Mouse (Mus musculus) midbrain, embryonic 14.5 days (tissue): Measurements from ENCODE around the gene Med13. TPM values are rescaled to one million over a fixed set of nuclear protein-coding genes. Genes with fewer than 3 reads are reported as not detected.
"Not testable (repeated sequence)": the region's sequence is repeated elsewhere in the genome, so short reads cannot be mapped to it uniquely, and the experiment has no call there.

Experiments
- ATAC-seq: fragments of 200-750 bp; cut with Nextera tagmentation; 2 replicates; pipeline ENCODE4 v1.8.0; 2017; ENCODE audit warnings: moderate number of reproducible peaks, moderate library complexity; ENCODE audit not compliant: low FRiP score, low TSS enrichment
- DNase-seq: peaks from one replicate; pipeline ENCODE4 v3.0.0-alpha.2; 2015
- H3K27ac ChIP-seq: fragments of 300-500 bp; sonication (generic); replicated peaks from 2 replicates; pipeline ENCODE4 v1.5.1; 2014; ENCODE audit warnings: mild to moderate bottlenecking, low read depth, low read length, moderate library complexity
- H3K27me3 ChIP-seq: fragments of 300-500 bp; sonication (generic); 2 replicates; pipeline ENCODE4 v1.6.1; 2014; ENCODE audit warnings: low read length, control low read depth, mixed read lengths; ENCODE audit not compliant: control insufficient read depth, insufficient read depth
- H3K36me3 ChIP-seq: fragments of 300-500 bp; sonication (generic); 2 replicates; pipeline ENCODE4 v1.6.1; 2014; ENCODE audit warnings: low read length, control low read depth; ENCODE audit not compliant: control insufficient read depth, insufficient read depth
- H3K4me1 ChIP-seq: fragments of 300-500 bp; sonication (generic); 2 replicates; pipeline ENCODE4 v1.6.1; 2014; ENCODE audit warnings: mild to moderate bottlenecking, antibody characterized with exemption, low read length, control low read depth; ENCODE audit not compliant: control insufficient read depth, insufficient read depth
- H3K4me2 ChIP-seq: fragments of 300-500 bp; sonication (generic); 2 replicates; pipeline ENCODE4 v1.6.1; 2014; ENCODE audit warnings: mild to moderate bottlenecking, low read length, moderate library complexity
- H3K4me3 ChIP-seq: fragments of 300-500 bp; sonication (generic); replicated peaks from 2 replicates; pipeline ENCODE4 v1.5.1; 2014; ENCODE audit warnings: low read depth, low read length
- H3K9ac ChIP-seq: fragments of 300-500 bp; sonication (generic); replicated peaks from 2 replicates; pipeline ENCODE4 v1.6.1; 2014; ENCODE audit warnings: mild to moderate bottlenecking, low read length, moderate library complexity
- H3K9me3 ChIP-seq: fragments of 300-500 bp; sonication (generic); 2 replicates; pipeline ENCODE4 v1.6.1; 2016; ENCODE audit warnings: low read length, control low read depth, mixed read lengths; ENCODE audit not compliant: control insufficient read depth
- WGBS: fragments of 180-500 bp; shearing (Covaris S2); extraction: QIAGEN DNeasy Blood & Tissue Kit; methylation state at CpG from one replicate; pipeline ENCODE4 v1.1.7; 2014; 5-methylcytosine and 5-hydroxymethylcytosine counted together
- polyA plus RNA-seq: library from polyadenylated mRNA; unstranded; fragments of >200 nt; fragmentation: Nextera tagmentation; extraction: Ambion mirVana; gene quantifications from 2 replicates; pipeline ENCODE4 v1.2.1, GENCODE M21; 2014

The Med13 gene
- polyA plus RNA-seq, 1 experiment from 2014 or later = 15.1 TPM

GRCm38 (mm10) chr11:86348872-86349271 lies 8.5 kb downstream of the Med13 start:
- no peak overlapping the region for H3K9ac ChIP-seq
- H3K36me3 ChIP-seq = peaks cover 19% of the 10 kb centered on the region; the same call in 1 of the 2 replicates
- ATAC-seq = no peak
- H3K27me3 ChIP-seq = no peaks in the 10 kb centered on the region
- H3K9me3 ChIP-seq = no peaks in the 10 kb centered on the region
- H3K4me3 ChIP-seq = no peak overlapping the region
- H3K4me2 ChIP-seq = no peak overlapping the region
- no peak for DNase-seq
- no peak overlapping the region for H3K27ac ChIP-seq
- H3K4me1 ChIP-seq = peaks cover 13% of the 10 kb centered on the region

- WGBS = 85% methylated on average over 5 of the region's 5 CpGs
- DNase-seq = no peak
- Histone ChIP-seq H3K4me1 (peaks cover 5% of the 10 kb centered on the region), H3K4me2 (no peak overlapping the region), H3K4me3 (no peak overlapping the region), H3K9ac (no peak overlapping the region), H3K9me3 (no peaks in the 10 kb centered on the region), H3K27me3 (no peaks in the 10 kb centered on the region), H3K36me3 (peaks cover 14% of the 10 kb centered on the region; the same call in 1 of the 2 replicates), H3K27ac (no peak overlapping the region)
- no peak for ATAC-seq
These were observed 9.8 kb downstream of the Med13 start for GRCm38 (mm10) chr11:86347387-86348122.

- no peak overlapping the region for H3K4me2 ChIP-seq
- H3K4me1 ChIP-seq = 0 out of 2 replicates have a peak, but pooled peaks cover under 1% of the 10 kb centered on the region
- H3K9me3 ChIP-seq = no peaks in the 10 kb centered on the region
- H3K27me3 ChIP-seq = no peaks in the 10 kb centered on the region
- H3K27ac ChIP-seq = no peak overlapping the region
- WGBS = 93% methylated on average over 3 of the region's 3 CpGs
- H3K9ac ChIP-seq = no peak overlapping the region
- H3K4me3 ChIP-seq = no peak overlapping the region
- no peak for ATAC-seq
- peaks cover 20% of the 10 kb centered on the region for H3K36me3 ChIP-seq
- no peak for DNase-seq
These were observed 10.9 kb downstream of the Med13 start for GRCm38 (mm10) chr11:86346525-86346924.

DNA sequence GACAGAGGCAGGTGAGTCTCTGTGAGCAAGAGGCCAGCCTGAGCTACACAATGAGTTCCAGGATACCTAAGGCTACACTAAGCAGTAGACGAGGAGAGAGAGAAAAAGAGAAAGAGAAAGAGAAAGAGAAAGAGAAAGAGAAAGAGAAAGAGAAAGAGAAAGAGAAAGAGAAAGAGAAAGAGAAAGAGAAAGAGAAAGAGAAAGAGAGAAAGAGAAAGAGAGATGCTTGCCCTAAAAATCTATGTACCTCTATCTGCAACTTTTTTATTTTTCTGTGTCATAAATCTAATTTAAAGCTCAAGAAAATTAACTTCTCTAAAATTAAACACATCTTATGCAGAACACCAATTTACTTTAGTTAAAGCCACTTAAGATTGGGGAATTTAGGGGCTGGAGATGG lies 12.5 kb downstream of the Med13 start:
- not testable (repeated sequence) for ATAC-seq, H3K4me1 ChIP-seq, H3K9ac ChIP-seq, H3K27me3 ChIP-seq, H3K4me3 ChIP-seq, DNase-seq, H3K27ac ChIP-seq, H3K4me2 ChIP-seq, H3K9me3 ChIP-seq
- 93% methylated on average over 1 of the region's 1 CpGs for WGBS
- H3K36me3 ChIP-seq = peaks cover 21% of the 10 kb centered on the region

DNA sequence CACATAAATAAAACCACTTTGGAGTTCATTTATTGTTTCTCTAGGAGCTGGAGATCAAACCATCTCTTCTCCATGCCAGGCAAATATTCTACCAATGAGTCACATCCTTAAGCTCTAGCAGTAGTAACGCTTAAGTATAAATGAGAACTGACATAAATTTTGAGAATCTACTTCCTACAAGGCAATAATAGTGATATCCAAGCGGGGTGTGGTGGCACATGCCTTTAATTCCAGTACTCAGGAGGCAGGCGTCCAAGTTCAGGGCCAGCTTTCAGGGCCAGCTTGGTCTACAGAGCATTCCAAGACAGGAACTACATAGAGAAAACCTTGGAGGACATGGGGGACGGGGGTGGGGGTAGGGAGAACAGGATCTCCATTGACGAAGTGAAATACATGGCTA lies 33.2 kb downstream of the Med13 start:
- 90% methylated on average over 5 of the region's 5 CpGs for WGBS
- Histone ChIP-seq H3K9me3 (no peaks in the 10 kb centered on the region), H3K9ac (no peak overlapping the region), H3K4me2 (no peak overlapping the region), H3K27ac (no peak overlapping the region), H3K36me3 (peaks cover 35% of the 10 kb centered on the region), H3K4me1 (no peaks in the 10 kb centered on the region), H3K4me3 (no peak overlapping the region), H3K27me3 (no peaks in the 10 kb centered on the region)
- ATAC-seq (no peak), DNase-seq (no peak)

DNA sequence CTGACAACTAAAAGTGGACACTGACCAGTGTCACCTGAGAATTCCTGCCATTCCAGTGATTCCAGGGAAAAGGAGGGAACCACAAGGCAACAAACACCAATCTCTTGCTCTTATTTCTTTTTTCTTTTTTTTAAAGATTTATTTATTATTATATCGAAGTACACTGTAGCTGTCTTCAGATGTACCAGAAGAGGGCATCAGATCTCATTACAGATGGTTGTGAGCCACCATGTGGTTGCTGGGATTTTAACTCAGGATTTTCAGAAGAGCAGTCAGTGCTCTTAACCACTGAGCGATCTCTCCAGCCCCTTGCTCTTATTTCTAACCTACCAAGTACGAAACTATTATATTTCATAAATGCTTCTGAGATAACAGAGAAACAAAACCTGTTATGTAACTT lies 42.4 kb downstream of the Med13 start:
- H3K27ac ChIP-seq, H3K4me1 ChIP-seq, H3K9me3 ChIP-seq, H3K27me3 ChIP-seq, H3K4me2 ChIP-seq, DNase-seq, H3K4me3 ChIP-seq, ATAC-seq, H3K9ac ChIP-seq: not testable (repeated sequence)
- 87% methylated on average over 3 of the region's 3 CpGs for WGBS
- H3K36me3 ChIP-seq = peaks cover 24% of the 10 kb centered on the region

GRCm38 (mm10) chr11:86310280-86310679 lies 47.1 kb downstream of the Med13 start:
- Histone ChIP-seq H3K36me3 (peaks cover 24% of the 10 kb centered on the region), H3K4me1 (no peaks in the 10 kb centered on the region), H3K4me3 (no peak overlapping the region), H3K9ac (no peak overlapping the region), H3K4me2 (no peak overlapping the region), H3K27me3 (no peaks in the 10 kb centered on the region), H3K27ac (no peak overlapping the region), H3K9me3 (no peaks in the 10 kb centered on the region)
- ATAC-seq (no peak), DNase-seq (no peak)
- WGBS = 85% methylated on average over 6 of the region's 6 CpGs

DNA sequence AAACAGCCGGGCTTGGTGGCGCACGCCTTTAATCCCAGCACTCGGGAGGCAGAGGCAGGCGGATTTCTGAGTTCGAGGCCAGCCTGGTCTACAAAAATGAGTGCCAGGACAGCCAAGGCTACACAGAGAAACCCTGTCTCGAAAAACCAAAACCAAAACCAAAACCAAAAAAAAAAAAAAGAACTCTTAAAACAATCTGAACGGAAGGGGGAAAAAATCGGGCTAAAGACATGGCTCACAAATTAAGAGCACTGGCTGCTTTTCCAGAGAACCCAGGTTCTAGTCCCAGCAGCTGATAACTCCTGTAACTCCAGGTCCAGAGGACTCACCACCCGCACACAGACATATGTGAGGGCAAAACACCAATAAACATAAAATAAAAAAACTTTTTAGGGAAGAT lies 65.2 kb downstream of the Med13 start:
- not testable (repeated sequence) for H3K9ac ChIP-seq, H3K4me1 ChIP-seq, H3K4me3 ChIP-seq, H3K27me3 ChIP-seq, H3K27ac ChIP-seq, ATAC-seq, H3K4me2 ChIP-seq, H3K9me3 ChIP-seq, DNase-seq
- 97% methylated on average over 10 of the region's 10 CpGs for WGBS
- peaks cover 30% of the 10 kb centered on the region for H3K36me3 ChIP-seq

- no peak overlapping the region for H3K27ac ChIP-seq
- H3K9me3 ChIP-seq = no peaks in the 10 kb centered on the region
- no peak overlapping the region for H3K4me2 ChIP-seq
- WGBS = 96% methylated on average over 6 of the region's 6 CpGs
- H3K36me3 ChIP-seq = peaks cover 27% of the 10 kb centered on the region
- DNase-seq (no peak), ATAC-seq (no peak)
- H3K4me1 ChIP-seq = no peaks in the 10 kb centered on the region
- H3K27me3 ChIP-seq = no peaks in the 10 kb centered on the region
- no peak overlapping the region for H3K4me3 ChIP-seq
- no peak overlapping the region for H3K9ac ChIP-seq
These were observed 65.7 kb downstream of the Med13 start for GRCm38 (mm10) chr11:86291714-86292113.
